Mouse (Mus musculus) urinary bladder, postnatal 14 days (tissue): Measurements from ENCODE around the gene Nupl1.

Experiments
- DNase-seq: peaks from one replicate; pipeline ENCODE4 v3.0.0; 2021; ENCODE audit warnings: low spot score

Gene Nupl1

GRCm38 (mm10) chr14:60148893-60149292, 102.3 kb downstream of the Nupl1 start:
- no peak for DNase-seq

- DNase-seq: no peak
These were observed 108.0 kb downstream of the Nupl1 start for GRCm38 (mm10) chr14:60143234-60143633.

- no peak for DNase-seq
These were observed 112.9 kb downstream of the Nupl1 start for GRCm38 (mm10) chr14:60138339-60138738.

GRCm38 (mm10) chr14:60137812-60138211, 113.4 kb downstream of the Nupl1 start:
- no peak for DNase-seq

GRCm38 (mm10) chr14:60135801-60136200, 115.4 kb downstream of the Nupl1 start:
- no peak for DNase-seq

GRCm38 (mm10) chr14:60134720-60135119, 116.5 kb downstream of the Nupl1 start:
- DNase-seq: no peak
